Mouse (Mus musculus) natural killer cell, adult 2 months (primary cell): ENCODE data around the gene Atad1.
A peak's percentile ranks its signal among the peaks of the same experiment; 100 is the strongest.
"Not testable (repeated sequence)": the region's sequence is repeated elsewhere in the genome, so short reads cannot be mapped to it uniquely, and the experiment has no call there.

ENCODE experiments used
- DNase-seq, 2 experiments: peaks; one replicate each; pipeline ENCODE4 v3.0.0; 2022; ENCODE audit warnings: low spot score in 2 of 2

Atad1 gene

GRCm38 (mm10) chr19:32680894-32681293 lies 58.7 kb downstream of the Atad1 start:
- no peak for DNase-seq

GRCm38 (mm10) chr19:32675766-32676165 lies 63.8 kb downstream of the Atad1 start:
- DNase-seq = no peak

DNA sequence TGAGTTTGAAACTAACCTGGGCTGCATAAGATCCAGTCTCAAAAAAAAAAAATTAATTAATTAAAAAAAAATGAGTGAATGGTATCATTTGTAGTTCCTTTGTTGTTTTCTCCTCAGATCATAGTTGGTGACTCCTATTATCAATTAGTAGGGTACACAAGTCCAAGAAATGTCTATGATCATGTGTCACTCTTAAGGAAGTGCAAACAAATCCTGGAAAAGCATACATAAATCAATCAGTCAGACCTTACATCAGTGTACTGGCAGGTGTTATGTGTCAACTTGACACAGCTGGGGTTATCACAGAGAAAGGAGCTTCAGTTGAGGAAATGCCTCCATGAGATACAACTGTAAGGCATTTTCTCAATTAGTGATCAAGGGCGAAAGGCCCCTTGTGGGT lies 71.8 kb downstream of the Atad1 start:
- not testable (repeated sequence) for DNase-seq

DNA sequence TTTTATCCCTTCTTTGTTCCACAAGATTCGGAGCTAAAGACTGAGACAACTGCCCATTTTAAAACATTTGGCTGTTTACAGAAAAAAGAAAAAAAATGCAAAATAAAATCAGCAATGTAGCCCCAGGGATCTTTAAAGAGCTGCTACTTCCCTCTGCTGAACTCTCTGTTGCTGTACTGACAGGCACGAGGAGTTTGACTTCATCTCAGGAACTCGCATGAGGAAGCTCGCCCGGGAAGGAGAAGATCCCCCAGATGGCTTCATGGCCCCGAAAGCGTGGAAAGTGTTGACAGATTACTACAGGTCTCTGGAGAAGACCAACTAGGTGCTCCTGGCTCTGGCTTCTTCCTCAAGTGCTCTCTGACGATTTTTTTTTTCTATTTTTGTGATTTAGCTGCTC lies 74.3 kb downstream of the Atad1 start:
- DNase-seq = no peak

DNA sequence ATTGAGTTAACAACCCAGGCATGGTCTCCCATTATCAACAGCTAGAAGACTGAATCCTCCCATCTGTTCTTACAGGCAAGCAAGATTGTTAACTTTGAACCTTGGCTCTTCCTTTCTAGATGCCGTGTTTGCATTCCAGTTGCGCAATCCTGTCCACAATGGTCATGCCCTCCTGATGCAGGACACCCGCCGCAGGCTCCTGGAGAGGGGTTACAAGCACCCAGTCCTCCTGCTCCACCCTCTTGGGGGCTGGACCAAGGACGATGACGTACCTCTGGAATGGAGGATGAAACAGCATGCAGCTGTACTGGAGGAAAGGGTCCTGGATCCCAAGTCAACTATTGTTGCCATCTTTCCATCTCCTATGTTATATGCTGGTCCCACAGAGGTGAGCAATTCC lies 76.7 kb downstream of the Atad1 start:
- no peak for DNase-seq

DNA sequence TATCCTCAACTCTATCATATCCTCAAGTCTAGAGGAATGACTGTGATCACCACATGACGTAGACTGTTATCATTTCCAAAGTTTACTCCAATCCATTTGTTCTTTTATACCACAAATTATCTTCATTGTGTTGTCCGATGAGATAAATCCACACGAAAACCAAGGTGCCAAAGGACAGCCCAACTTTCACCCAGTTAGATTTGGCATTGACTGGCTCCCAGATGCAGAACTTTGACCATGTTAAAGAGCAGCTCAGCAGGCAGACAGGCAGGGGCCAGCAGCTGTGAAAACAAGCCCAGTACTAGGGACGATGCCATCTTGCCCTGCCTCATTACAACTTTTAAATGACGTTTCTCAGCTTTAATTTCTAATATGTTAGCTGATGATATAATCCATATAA lies 80.2 kb downstream of the Atad1 start:
- no peak for DNase-seq

GRCm38 (mm10) chr19:32653630-32654362 lies 85.8 kb downstream of the Atad1 start:
- DNase-seq = no peak

- no peak for DNase-seq
These were observed 86.5 kb downstream of the Atad1 start for GRCm38 (mm10) chr19:32653122-32653521.

DNA sequence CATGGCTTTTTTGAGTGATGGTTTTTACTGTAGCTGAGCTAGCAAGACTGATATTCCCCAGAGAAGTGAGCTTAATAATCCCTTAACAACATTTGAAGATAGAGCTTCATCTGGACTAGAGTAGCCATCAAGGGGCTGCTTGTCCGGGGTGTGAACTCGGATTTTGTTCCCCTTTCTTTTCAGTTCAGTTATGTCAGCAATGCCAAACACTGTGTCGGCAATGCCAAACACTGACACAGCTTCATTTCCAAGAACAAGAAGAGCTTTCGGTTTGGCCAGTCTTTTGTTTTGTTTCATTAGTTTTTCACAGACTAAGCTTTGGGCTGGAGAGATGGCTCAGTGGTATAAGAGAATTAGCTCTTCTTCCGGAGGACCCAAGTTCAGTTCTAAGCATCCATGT lies 88.5 kb downstream of the Atad1 start:
- no peak for DNase-seq

GRCm38 (mm10) chr19:32648019-32648571 lies 91.5 kb downstream of the Atad1 start:
- no peak for DNase-seq

DNA sequence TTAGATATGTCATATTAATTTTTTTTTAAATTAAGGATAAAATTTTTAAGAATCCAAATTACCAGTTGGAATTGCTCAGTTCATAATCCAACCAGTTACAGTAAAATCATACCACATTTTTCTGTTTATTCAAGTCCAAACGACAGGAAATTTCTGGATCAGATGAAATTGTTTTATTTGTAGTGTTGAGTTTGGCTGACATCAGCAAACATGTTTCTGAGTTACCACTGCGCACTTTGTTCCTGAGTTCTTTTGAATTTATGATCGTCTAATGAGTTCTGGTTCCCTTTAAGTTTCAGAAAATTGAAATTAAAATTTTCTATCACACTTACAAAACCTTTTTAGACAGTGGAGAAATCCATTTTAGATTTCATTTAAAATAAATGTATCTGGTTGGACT lies 93.2 kb downstream of the Atad1 start:
- no peak for DNase-seq

- no peak for DNase-seq
These were observed 93.6 kb downstream of the Atad1 start for GRCm38 (mm10) chr19:32645939-32646338.

DNA sequence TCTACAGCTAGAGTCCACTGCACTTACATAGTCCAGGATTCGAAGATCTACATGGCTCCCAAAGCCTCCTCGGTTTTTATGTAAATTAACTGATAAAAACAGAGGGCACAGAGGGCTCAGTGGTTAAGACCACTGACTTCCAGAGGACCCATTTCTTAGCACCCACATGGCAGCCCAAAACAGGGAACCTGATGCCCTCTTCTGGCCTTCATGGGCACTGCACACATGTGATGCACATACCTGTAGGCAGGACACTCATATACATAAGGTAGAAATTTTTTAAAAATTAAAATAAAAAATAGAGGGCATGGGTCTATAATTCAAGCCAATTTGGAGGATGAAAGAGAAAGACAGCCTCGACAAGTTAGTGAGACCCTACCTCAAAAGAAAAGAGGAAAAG lies 95.9 kb downstream of the Atad1 start:
- no peak for DNase-seq

- no peak for DNase-seq
These were observed 97.6 kb downstream of the Atad1 start for GRCm38 (mm10) chr19:32641995-32642394.

- no peak for DNase-seq
These were observed 98.1 kb downstream of the Atad1 start for GRCm38 (mm10) chr19:32641535-32641934.

- DNase-seq = no peak
These were observed 101.2 kb downstream of the Atad1 start for GRCm38 (mm10) chr19:32638276-32638903.

- DNase-seq = peak in 1 of 2 experiments; percentile 9
These were observed 102.0 kb downstream of the Atad1 start for GRCm38 (mm10) chr19:32637357-32638275.

GRCm38 (mm10) chr19:32634916-32635315 lies 104.7 kb downstream of the Atad1 start:
- no peak for DNase-seq

DNA sequence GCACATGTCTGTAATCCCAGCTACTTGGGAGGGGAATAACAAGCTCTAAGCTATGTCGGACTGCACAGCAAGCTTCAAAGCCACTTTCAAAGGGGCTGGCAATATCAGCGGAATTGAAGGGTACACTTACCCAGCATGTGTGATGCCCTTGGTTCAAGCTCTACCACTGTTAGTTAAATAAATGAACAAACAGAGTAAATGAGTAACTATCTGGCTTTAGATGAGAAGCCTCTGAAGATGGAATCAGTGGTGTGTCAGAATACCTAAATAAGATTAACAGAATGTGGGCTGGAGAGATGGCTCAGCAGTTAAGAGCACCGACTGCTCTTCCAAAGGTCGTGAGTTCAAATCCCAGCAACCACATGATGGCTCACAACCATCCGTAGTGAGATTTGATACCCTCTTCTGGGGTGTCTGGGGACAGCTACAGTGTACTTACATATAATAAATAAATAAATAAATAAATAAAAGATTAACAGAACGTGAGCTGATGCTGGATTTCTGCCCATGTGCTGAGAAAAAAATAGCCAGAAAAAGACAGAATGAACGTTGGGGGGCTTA lies 110.9 kb downstream of the Atad1 start:
- DNase-seq = no peak

GRCm38 (mm10) chr19:32627631-32628030 lies 112.0 kb downstream of the Atad1 start:
- no peak for DNase-seq

DNA sequence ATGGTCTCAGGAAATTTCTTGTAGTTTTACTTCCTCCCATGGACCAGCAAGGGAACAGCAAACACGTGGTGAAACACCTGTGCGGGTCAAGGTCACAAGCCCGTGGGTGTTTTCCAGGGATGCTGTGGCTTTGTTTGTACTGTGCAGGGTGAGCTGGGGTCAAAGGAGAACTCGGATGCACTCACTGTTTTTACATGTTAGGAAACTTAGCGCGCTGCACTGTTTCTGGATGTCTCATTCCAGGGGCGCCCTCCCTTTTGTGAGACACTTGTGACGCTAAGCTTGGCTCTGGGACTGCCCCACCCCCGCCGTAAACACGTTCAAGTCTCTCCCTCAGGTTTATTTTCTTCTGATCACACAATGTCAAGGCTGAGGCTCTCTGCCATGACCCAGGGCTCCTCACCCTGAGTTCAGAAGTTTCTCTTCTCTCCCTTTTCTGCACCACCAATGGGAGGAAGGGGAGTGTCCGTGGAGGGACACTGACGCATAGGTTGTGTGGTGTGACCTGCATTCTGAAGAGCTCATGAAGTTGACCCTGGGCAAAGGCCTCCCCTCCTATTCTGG lies 112.7 kb downstream of the Atad1 start:
- peak in 1 of 2 experiments; percentile 11 for DNase-seq
